Mouse (Mus musculus) brain, embryonic 14.5 days (tissue): ENCODE data around the gene Fbxw11.
"Not testable (repeated sequence)": the region's sequence is repeated elsewhere in the genome, so short reads cannot be mapped to it uniquely, and the experiment has no call there.

Experiments
- CTCF ChIP-seq: fragments of 200-500 bp; IDR thresholded peaks from 2 replicates; pipeline ENCODE4 v1.5.1; 2012; ENCODE audit warnings: inconsistent platforms, mild to moderate bottlenecking, moderate library complexity, borderline replicate concordance; ENCODE audit not compliant: insufficient read depth, insufficient read length; ENCODE audit errors: extremely low read depth
- POLR2A ChIP-seq: fragments of 200-500 bp; IDR thresholded peaks from 2 replicates; pipeline ENCODE4 v1.6.1; 2012; ENCODE audit warnings: mild to moderate bottlenecking, inconsistent platforms, borderline replicate concordance; ENCODE audit not compliant: poor library complexity, insufficient read depth, insufficient read length, severe bottlenecking; ENCODE audit errors: extremely low read depth

- TF ChIP-seq CTCF, POLR2A: not testable (repeated sequence)
Observed at GRCm38 (mm10) chr11:32679091-32679490, 36.6 kb downstream of the Fbxw11 start.
